Mouse (Mus musculus) myocyte (in vitro differentiated cells): ENCODE data around the gene Taf3.

ENCODE experiments used
- E2F4 ChIP-seq: IDR thresholded peaks from one replicate; pipeline ENCODE4 v1.6.1; 2011; ENCODE audit warnings: mild to moderate bottlenecking, control low read depth, moderate library complexity; ENCODE audit not compliant: insufficient read depth
- MYOG ChIP-seq, 3 experiments: IDR thresholded peaks; one replicate each; pipeline ENCODE4 v1.6.1; 2011; ENCODE audit warnings: control low read depth in 2 of 3, low read depth in 2 of 3, mild to moderate bottlenecking in 2 of 3; ENCODE audit not compliant: insufficient read length in 2 of 3, control insufficient read depth in 1 of 3, insufficient read depth in 1 of 3
- POLR2A ChIP-seq: IDR thresholded peaks from one replicate; pipeline ENCODE4 v1.6.1; 2011; ENCODE audit warnings: low read depth, mild to moderate bottlenecking, control low read depth, moderate library complexity; ENCODE audit not compliant: insufficient read length
- POLR2AphosphoS2 ChIP-seq: IDR thresholded peaks from one replicate; pipeline ENCODE4 v1.6.1; 2011; ENCODE audit warnings: low read depth, control low read depth; ENCODE audit not compliant: insufficient read length
- TCF12 ChIP-seq: IDR thresholded peaks from one replicate; pipeline ENCODE4 v1.6.1; 2011; ENCODE audit warnings: mild to moderate bottlenecking, control low read depth; ENCODE audit not compliant: poor library complexity, insufficient read depth, severe bottlenecking
- USF1 ChIP-seq: IDR thresholded peaks from one replicate; pipeline ENCODE4 v1.6.1; 2011; ENCODE audit warnings: low read depth, mild to moderate bottlenecking, control low read depth, moderate library complexity

DNA sequence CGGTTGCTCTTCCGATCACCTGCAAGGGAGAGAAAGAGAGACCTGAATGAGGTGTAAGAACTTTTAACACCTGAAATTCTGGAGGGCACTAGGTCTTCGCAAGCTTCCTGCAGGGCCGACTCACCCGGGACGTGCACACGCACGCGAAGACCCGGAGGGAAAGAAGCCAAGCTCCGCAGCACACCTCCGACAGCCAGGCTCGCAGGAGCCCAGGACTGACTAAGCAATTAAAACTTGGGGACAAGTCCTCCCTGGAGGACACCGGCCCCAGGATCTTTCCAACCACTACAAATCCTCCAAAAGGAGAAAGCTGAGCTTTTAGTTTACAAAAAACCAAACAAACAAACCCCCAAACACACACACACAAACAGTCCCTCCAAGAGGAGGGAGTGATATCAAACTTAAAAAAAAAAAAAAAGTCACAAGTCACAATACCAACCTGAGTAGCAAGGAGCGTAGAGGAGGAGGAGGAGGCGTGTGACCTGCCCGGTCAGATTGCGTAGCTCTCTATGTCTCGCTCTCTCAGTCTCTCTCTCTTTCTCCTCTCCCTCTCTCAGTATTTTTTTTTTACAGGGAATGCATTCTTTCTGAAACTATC lies 170.3 kb downstream of the Taf3 start:
- no peak for TF ChIP-seq POLR2A
- no peak for TF ChIP-seq E2F4
- no peak for TF ChIP-seq USF1
- no peak for TF ChIP-seq TCF12
- TF ChIP-seq POLR2AphosphoS2 = no peak
- TF ChIP-seq MYOG (IDR thresholded peaks at IDR 0.05; ENCODE audit: control insufficient read depth in 1 of 3, insufficient read depth in 1 of 3, insufficient read length in 2 of 3, low read depth in 2 of 3) = no peak
